Comparison of ENCODE assay signal across 21 mouse cellular contexts in genomic region chr4:105273486-105273885, GRCm38 (mm10).
DNase-seq lines count a peak whose midpoint lies in the region; ATAC-seq lines count a peak whose summit lies in the region.
"Had no signal": no experiment of that assay in that cellular context is flagged by ENCODE, and none has a peak within 500 bp of the region (broad histone marks: within the 10 kb centered on the region; RNA-seq: fewer than 3 reads in every experiment).

No protein-coding gene starts in this region.

- no peaks in the 10 kb centered on the region for H3K9me3 ChIP-seq in midbrain, embryonic 11.5 days (ENCODE audit: control insufficient read depth, low read length)
- H3K9me3 ChIP-seq in midbrain, embryonic 14.5 days (ENCODE audit: control insufficient read depth, low read length), result no peaks in the 10 kb centered on the region

- H3K9ac ChIP-seq in midbrain, embryonic 11.5 days (ENCODE audit: low read length), result no peak overlapping the region
- H3K9ac ChIP-seq in midbrain, embryonic 14.5 days (replicated peaks; ENCODE audit: low read length), result no peak overlapping the region

- no peaks in the 10 kb centered on the region for H3K27me3 ChIP-seq in midbrain, embryonic 11.5 days (ENCODE audit: control insufficient read depth, insufficient read depth, low read length)
- H3K27me3 ChIP-seq in midbrain, embryonic 14.5 days (ENCODE audit: control insufficient read depth, insufficient read depth, low read length), result no peaks in the 10 kb centered on the region
- H3K27me3 ChIP-seq: CH12.LX, Patski had no signal

- intact Hi-C loops in heart, postnatal 36 days (cut with DNase I), result no loop called here

- ATAC-seq in midbrain, embryonic 11.5 days (ENCODE audit: low FRiP score), result no peak
- ATAC-seq in midbrain, embryonic 14.5 days (ENCODE audit: low FRiP score, low TSS enrichment), result no peak
- ATAC-seq: activated CD4-positive, CD25-positive, alpha-beta regulatory T cell, adult 4 months; CD4-positive, CD25-positive, alpha-beta regulatory T cell, adult 4 months; Patski had no signal

- no peak overlapping the region for H3K4me2 ChIP-seq in midbrain, embryonic 11.5 days
- H3K4me2 ChIP-seq in midbrain, embryonic 14.5 days (ENCODE audit: low read length), result no peak overlapping the region

- peak; percentile 91 for DNase-seq in heart, adult 11 months
- DNase-seq in heart, adult 8-10 months (ENCODE audit: low spot score), result no peak
- DNase-seq in heart, adult 9 months (ENCODE audit: low spot score in 2 of 2), result peak; percentile 14 to 38
- DNase-seq in heart, postnatal 36 days, result no peak
- peak; percentile 69 for DNase-seq in midbrain, embryonic 11.5 days (ENCODE audit: low spot score, missing footprints)
- no peak for DNase-seq in midbrain, embryonic 14.5 days
- DNase-seq: adrenal gland, adult 2 months; adrenal gland, adult 8-10 months; adrenal gland, postnatal 10 days; adrenal gland, postnatal 14 days; adrenal gland, postnatal 25 days; adrenal gland, postnatal 36 days; B cell, adult 2 months; cerebellum, adult 11 months; cerebellum, adult 11-12 months; cerebellum, adult 18-20 months had no signal

- WGBS in midbrain, embryonic 11.5 days, result 95% methylated on average over 4 of the region's 4 CpGs
- 90% methylated on average over 4 of the region's 4 CpGs for WGBS in midbrain, embryonic 14.5 days

- peaks cover 11% of the 10 kb centered on the region for H3K4me1 ChIP-seq in midbrain, embryonic 11.5 days (ENCODE audit: control insufficient read depth, insufficient read depth, low read length)
- H3K4me1 ChIP-seq in midbrain, embryonic 14.5 days (ENCODE audit: control insufficient read depth, insufficient read depth, low read length), result 0 out of 2 replicates have a peak, but pooled peaks cover 8% of the 10 kb centered on the region

- no peaks in the 10 kb centered on the region for H3K36me3 ChIP-seq in midbrain, embryonic 11.5 days (ENCODE audit: control insufficient read depth, insufficient read depth, low read length)
- no peaks in the 10 kb centered on the region for H3K36me3 ChIP-seq in midbrain, embryonic 14.5 days (ENCODE audit: control insufficient read depth, insufficient read depth, low read length)
- H3K36me3 ChIP-seq: G1E had no signal

- no peak overlapping the region for H3K4me3 ChIP-seq in midbrain, embryonic 11.5 days (ENCODE audit: low read depth, low read length)
- H3K4me3 ChIP-seq in midbrain, embryonic 14.5 days (replicated peaks; ENCODE audit: low read depth, low read length), result no peak overlapping the region

- no peak overlapping the region for H3K27ac ChIP-seq in midbrain, embryonic 11.5 days (ENCODE audit: low read depth, low read length)
- H3K27ac ChIP-seq in midbrain, embryonic 14.5 days (replicated peaks; ENCODE audit: low read depth, low read length), result no peak overlapping the region

Comparison
In these comparisons a context has a peak if more than half of its experiments do, and no peak if none do; other contexts are left out.
1. DNase-seq: peak in heart, adult 11 months (single experiment), heart, adult 9 months (2 of 2) and midbrain, embryonic 11.5 days (single experiment); none in heart, adult 8-10 months (single experiment), heart, postnatal 36 days (0 of 2) and midbrain, embryonic 14.5 days (single experiment).